Mouse (Mus musculus) lung, postnatal 14 days (tissue): ENCODE measurements at regions not wholly inside any gene's neighbourhood (a gene's known extent, or its start where the extent isn't known, plus 50 kb on each side); places are given as distances from the start of the nearest gene placed in this dataset.

Source experiments
- DNase-seq: peaks from one replicate; pipeline ENCODE4 v3.0.0; 2021

DNA sequence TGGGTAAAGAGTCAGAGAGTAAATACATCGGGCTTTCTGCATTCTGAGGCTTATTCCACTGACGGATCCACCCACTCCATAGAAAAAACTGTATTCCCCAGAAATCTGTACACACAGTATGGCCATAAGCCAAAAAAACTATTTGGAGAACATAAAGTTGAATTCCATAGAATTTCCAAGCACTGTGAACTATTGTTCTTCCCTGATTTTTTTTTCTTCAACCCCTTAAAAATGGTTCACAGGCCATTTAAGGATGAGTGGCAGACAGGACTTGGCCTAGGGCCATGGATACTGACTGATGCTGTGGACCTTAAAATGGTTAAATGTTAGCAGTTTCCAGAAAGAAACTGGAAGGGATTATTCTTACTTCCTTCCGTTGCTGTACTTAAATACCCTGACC is 247.0 kb downstream of the Sipa1l2 start:
- DNase-seq: no peak

DNA sequence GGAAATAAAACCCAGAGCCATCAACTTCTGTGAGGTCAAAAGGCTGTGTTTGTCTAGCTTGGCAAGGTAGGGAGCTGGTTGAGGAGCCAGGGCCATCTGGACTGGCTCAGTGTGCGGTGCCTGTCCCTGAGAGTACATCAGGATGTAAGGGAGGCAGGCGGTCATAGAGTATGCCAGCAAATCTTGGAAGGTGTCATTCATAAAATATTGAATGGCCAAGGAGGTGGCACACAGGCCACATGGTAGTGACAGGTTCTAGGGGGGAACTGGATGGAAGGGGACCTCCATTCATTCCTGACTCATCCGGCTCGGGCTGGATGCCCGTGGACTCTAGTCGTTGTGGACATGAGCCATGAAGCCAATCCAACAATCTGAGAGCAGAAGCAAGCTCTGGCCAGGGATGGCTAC is 252.0 kb downstream of the Sipa1l2 start:
- peak; percentile 44 for DNase-seq

DNA sequence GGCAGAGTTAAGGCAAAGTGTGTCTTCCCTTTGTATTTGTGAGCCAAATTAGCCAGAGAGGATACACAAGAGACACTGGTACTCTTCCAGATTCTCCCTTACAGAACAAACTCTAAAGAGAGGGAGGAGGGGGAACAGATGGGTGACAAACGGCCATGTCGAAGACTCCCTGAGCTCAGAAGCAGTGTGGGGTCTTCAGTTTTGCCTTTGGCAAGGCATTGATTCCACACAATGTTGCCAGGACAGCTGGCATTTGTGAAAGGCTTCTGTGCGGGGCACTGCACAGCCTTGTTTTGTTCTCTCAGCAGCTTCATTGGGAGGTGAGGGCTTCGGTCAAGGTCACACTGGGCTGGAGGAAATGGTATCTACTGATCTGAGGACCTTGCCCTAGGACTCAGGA is 253.9 kb downstream of the Sipa1l2 start:
- DNase-seq: no peak

DNA sequence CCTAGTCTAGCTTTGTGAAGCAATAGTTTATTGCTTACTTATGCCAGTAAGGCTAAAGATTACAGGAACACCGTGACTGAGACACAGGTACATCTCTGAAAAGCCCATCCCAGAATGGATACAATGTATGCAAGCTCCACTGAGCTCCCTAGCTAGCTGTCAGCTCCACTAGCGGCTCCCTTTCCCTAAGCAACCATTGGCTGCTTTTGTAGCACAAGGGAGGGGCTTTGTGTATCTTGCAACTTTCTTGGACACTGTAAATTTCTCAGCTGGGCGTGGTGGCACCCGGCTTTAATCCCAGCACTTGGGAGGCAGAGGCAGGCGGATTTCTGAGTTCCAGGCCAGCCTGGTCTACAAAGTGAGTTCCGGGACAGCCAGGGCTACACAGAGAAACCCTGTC is 254.6 kb downstream of the Sipa1l2 start:
- DNase-seq: no peak

- no peak for DNase-seq
Measured at GRCm38 (mm10) chr8:125314221-125314984, 255.2 kb downstream of the Sipa1l2 start.

DNA sequence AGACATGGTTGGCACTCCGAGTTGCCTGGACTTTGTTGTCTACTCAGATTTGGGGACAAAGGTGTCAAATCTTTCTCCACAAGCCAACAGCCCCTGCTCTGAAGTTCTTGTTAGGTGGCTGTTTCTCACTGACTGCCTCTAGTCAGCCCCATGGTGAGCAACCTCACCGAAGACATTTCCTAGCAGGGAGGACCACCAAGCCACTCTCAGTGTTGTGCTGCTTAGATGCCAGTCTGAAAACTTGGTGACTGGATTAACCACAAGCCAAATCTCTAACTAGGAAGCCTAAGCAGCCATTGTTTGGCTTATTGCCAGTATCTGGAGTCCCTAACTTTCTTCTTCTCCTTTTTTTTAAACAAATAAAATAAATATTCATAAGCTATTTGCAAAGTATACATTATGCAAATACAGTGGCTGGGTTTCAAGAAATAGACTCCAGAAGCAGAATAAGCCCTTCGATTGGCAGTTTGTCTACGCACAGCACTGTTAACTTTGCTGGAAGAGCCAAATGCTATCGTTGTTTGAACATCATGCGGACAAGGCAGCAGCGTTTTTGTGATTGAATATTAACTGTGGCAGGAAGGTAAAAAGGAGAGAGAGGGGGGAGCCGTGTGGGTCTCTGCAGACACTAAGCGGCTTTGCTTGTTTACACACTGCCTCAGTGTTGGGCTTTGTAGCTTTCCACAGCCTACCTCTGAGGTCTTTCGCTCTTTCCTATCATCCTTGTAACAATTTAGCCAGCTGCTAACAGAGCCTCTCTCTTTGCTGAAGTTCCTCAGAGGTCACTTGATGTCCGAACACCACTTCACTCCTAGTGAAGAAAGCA is 257.4 kb downstream of the Disc1 start:
- no peak for DNase-seq
